Mouse (Mus musculus) frontal cortex, postnatal 25 days (tissue): Measurements from ENCODE around the gene Hoxa9.

ENCODE experiments used
- DNase-seq, 2 experiments: peaks; one replicate each; pipeline ENCODE4 v3.0.0; 2022; ENCODE audit warnings: low spot score in 2 of 2

The Hoxa9 gene

GRCm38 (mm10) chr6:52216691-52217458 lies 14.0 kb downstream of the Hoxa9 start:
- DNase-seq: no peak

- DNase-seq: no peak
Measured at GRCm38 (mm10) chr6:52215771-52216535, 14.9 kb downstream of the Hoxa9 start.

GRCm38 (mm10) chr6:52215070-52215469 lies 15.8 kb downstream of the Hoxa9 start:
- DNase-seq: no peak

- DNase-seq: no peak
Measured at GRCm38 (mm10) chr6:52214271-52214670, 16.6 kb downstream of the Hoxa9 start.

- no peak for DNase-seq
Measured at GRCm38 (mm10) chr6:52213119-52213986, 17.5 kb downstream of the Hoxa9 start, which contains the start of the genes Hoxa3 and Gm28308. Hoxa3 (minus strand) TSS chr6:52213336. Gm28308 (minus strand) TSS chr6:52213339.

- no peak for DNase-seq
Measured at GRCm38 (mm10) chr6:52212556-52213118, 18.3 kb downstream of the Hoxa9 start.

- no peak for DNase-seq
Measured at GRCm38 (mm10) chr6:52211961-52212360, 18.9 kb downstream of the Hoxa9 start.

- peak in 1 of 2 experiments; percentile 23 for DNase-seq
Measured at GRCm38 (mm10) chr6:52211170-52211935, 19.5 kb downstream of the Hoxa9 start.

- no peak for DNase-seq
Measured at GRCm38 (mm10) chr6:52209685-52210046, 21.2 kb downstream of the Hoxa9 start.

- DNase-seq: no peak
Measured at GRCm38 (mm10) chr6:52208868-52209684, 21.8 kb downstream of the Hoxa9 start.

GRCm38 (mm10) chr6:52208072-52208867 lies 22.6 kb downstream of the Hoxa9 start, which contains the start of gene Hoxa6:
Hoxa6 (minus strand) TSS chr6:52208722.
- DNase-seq: no peak

- DNase-seq: no peak
Measured at GRCm38 (mm10) chr6:52207684-52207976, 23.3 kb downstream of the Hoxa9 start.

GRCm38 (mm10) chr6:52206882-52207683 lies 23.8 kb downstream of the Hoxa9 start:
- DNase-seq: no peak

GRCm38 (mm10) chr6:52205638-52206621 lies 25.0 kb downstream of the Hoxa9 start:
- no peak for DNase-seq

GRCm38 (mm10) chr6:52205221-52205620 lies 25.7 kb downstream of the Hoxa9 start:
- no peak for DNase-seq

- no peak for DNase-seq
Measured at GRCm38 (mm10) chr6:52204050-52204752, 26.7 kb downstream of the Hoxa9 start, which contains the start of gene Hoxa5. Hoxa5 (minus strand) TSS chr6:52204587.
